Mouse (Mus musculus) embryonic facial prominence, embryonic 15.5 days (tissue): Measurements from ENCODE around the gene Gbp9. TPM values are rescaled to one million over a fixed set of nuclear protein-coding genes. Genes with fewer than 3 reads are reported as not detected.
"Not testable (repeated sequence)": the region's sequence is repeated elsewhere in the genome, so short reads cannot be mapped to it uniquely, and the experiment has no call there.

Experiments used
- ATAC-seq: fragments of 200-750 bp; cut with Nextera tagmentation; 2 replicates; pipeline ENCODE4 v1.8.0; 2017; ENCODE audit warnings: low read depth, moderate TSS enrichment; ENCODE audit not compliant: insufficient number of reproducible peaks, low FRiP score, low TSS enrichment
- H3K27ac ChIP-seq: fragments of 300-500 bp; sonication (generic); replicated peaks from 2 replicates; pipeline ENCODE4 v1.5.1; 2015; ENCODE audit warnings: mild to moderate bottlenecking, inconsistent platforms
- H3K27me3 ChIP-seq: fragments of 300-500 bp; sonication (generic); 2 replicates; pipeline ENCODE4 v1.6.1; 2015; ENCODE audit warnings: inconsistent platforms
- H3K36me3 ChIP-seq: fragments of 300-500 bp; sonication (generic); 2 replicates; pipeline ENCODE4 v1.6.1; 2015; ENCODE audit warnings: mild to moderate bottlenecking, inconsistent platforms
- H3K4me1 ChIP-seq: fragments of 300-500 bp; sonication (generic); 2 replicates; pipeline ENCODE4 v1.6.1; 2015; ENCODE audit warnings: inconsistent platforms
- H3K4me2 ChIP-seq: fragments of 300-500 bp; sonication (generic); replicated peaks from 2 replicates; pipeline ENCODE4 v1.6.1; 2015; ENCODE audit warnings: mild to moderate bottlenecking, inconsistent platforms
- H3K4me3 ChIP-seq: fragments of 300-500 bp; sonication (generic); replicated peaks from 2 replicates; pipeline ENCODE4 v1.5.1; 2015; ENCODE audit warnings: mild to moderate bottlenecking, inconsistent platforms
- H3K9ac ChIP-seq: fragments of 300-500 bp; sonication (generic); 2 replicates; pipeline ENCODE4 v1.6.1; 2015; ENCODE audit warnings: inconsistent platforms
- H3K9me3 ChIP-seq: fragments of 300-500 bp; sonication (generic); replicated peaks from 2 replicates; pipeline ENCODE4 v1.6.1; 2016; ENCODE audit warnings: inconsistent platforms
- WGBS: fragments of 180-500 bp; shearing (Covaris S2); methylation state at CpG from one replicate; pipeline ENCODE4 v1.1.7; 2015; 5-methylcytosine and 5-hydroxymethylcytosine counted together
- polyA plus RNA-seq: library from polyadenylated mRNA; unstranded; fragments of >200 nt; fragmentation: Nextera tagmentation; extraction: Ambion mirVana; gene quantifications from 2 replicates; pipeline ENCODE4 v1.2.1, GENCODE M21; 2015

The Gbp9 gene
- 2.3 and 2.8 TPM in 2 replicates for polyA plus RNA-seq

GRCm38 (mm10) chr5:105139409-105140088 is at the start of gene Gbp9, which contains the start of the genes Gbp8 and Gbp4:
Gene Gbp9 (minus strand): TSS chr5:105139539.
Gene Gbp8 (minus strand): TSS chr5:105139540.
Gene Gbp4 (minus strand): TSS chr5:105139586.
- H3K9me3 ChIP-seq, H3K4me3 ChIP-seq, H3K9ac ChIP-seq, H3K4me2 ChIP-seq, ATAC-seq, H3K4me1 ChIP-seq, H3K36me3 ChIP-seq, H3K27me3 ChIP-seq, H3K27ac ChIP-seq: not testable (repeated sequence)
- 13% methylated on average over 2 of the region's 2 CpGs for WGBS

- Histone ChIP-seq H3K27ac (no peak overlapping the region), H3K4me1 (no peaks in the 10 kb centered on the region)
- ATAC-seq = no peak
These were observed 42.1 kb upstream of the Gbp9 start for GRCm38 (mm10) chr5:105181446-105181845.

GRCm38 (mm10) chr5:105156582-105156981 is 17.2 kb upstream of the Gbp9 start:
- Histone ChIP-seq H3K27ac (no peak overlapping the region), H3K9ac (no peak overlapping the region), H3K4me3 (no peak overlapping the region), H3K9me3 (no peaks in the 10 kb centered on the region), H3K4me1 (no peaks in the 10 kb centered on the region), H3K36me3 (no peaks in the 10 kb centered on the region), H3K27me3 (no peaks in the 10 kb centered on the region), H3K4me2 (no peak overlapping the region)
- WGBS = 78% methylated on average over 5 of the region's 5 CpGs
- ATAC-seq = no peak

More at GRCm38 (mm10) chr5:105181446-105181845, 42.1 kb upstream of the Gbp9 start:
- H3K9me3 ChIP-seq = no peaks in the 10 kb centered on the region
- no peak overlapping the region for H3K4me3 ChIP-seq
- no peak overlapping the region for H3K4me2 ChIP-seq
- no peak overlapping the region for H3K9ac ChIP-seq
- no peaks in the 10 kb centered on the region for H3K36me3 ChIP-seq
- H3K27me3 ChIP-seq = no peaks in the 10 kb centered on the region

GRCm38 (mm10) chr5:105154049-105154448 is 14.7 kb upstream of the Gbp9 start:
- Histone ChIP-seq H3K4me3 (no peak overlapping the region), H3K27ac (no peak overlapping the region), H3K9ac (no peak overlapping the region), H3K36me3 (no peaks in the 10 kb centered on the region), H3K27me3 (no peaks in the 10 kb centered on the region), H3K4me2 (no peak overlapping the region), H3K4me1 (no peaks in the 10 kb centered on the region), H3K9me3 (no peaks in the 10 kb centered on the region)
- no peak for ATAC-seq

GRCm38 (mm10) chr5:105148062-105148461 is 8.7 kb upstream of the Gbp9 start:
- not testable (repeated sequence) for H3K4me1 ChIP-seq, H3K4me3 ChIP-seq, H3K9ac ChIP-seq, H3K9me3 ChIP-seq, H3K27me3 ChIP-seq, H3K27ac ChIP-seq, H3K4me2 ChIP-seq, ATAC-seq, H3K36me3 ChIP-seq
- 52% methylated on average over 2 of the region's 2 CpGs for WGBS

- no peak overlapping the region for H3K27ac ChIP-seq
- no peak overlapping the region for H3K4me3 ChIP-seq
- no peak for ATAC-seq
- no peak overlapping the region for H3K4me2 ChIP-seq
- no peaks in the 10 kb centered on the region for H3K27me3 ChIP-seq
- no peaks in the 10 kb centered on the region for H3K4me1 ChIP-seq
- no peaks in the 10 kb centered on the region for H3K36me3 ChIP-seq
- no peak overlapping the region for H3K9ac ChIP-seq
- no peaks in the 10 kb centered on the region for H3K9me3 ChIP-seq
These were observed 7.1 kb upstream of the Gbp9 start for GRCm38 (mm10) chr5:105146447-105146846.

GRCm38 (mm10) chr5:105145731-105146130 is 6.4 kb upstream of the Gbp9 start:
- whole genome bisulfite sequencing = 33% methylated on average over 3 of the region's 3 CpGs
- not testable (repeated sequence) for H3K36me3 ChIP-seq, H3K27ac ChIP-seq, H3K4me1 ChIP-seq, H3K4me3 ChIP-seq, H3K9ac ChIP-seq, H3K27me3 ChIP-seq, ATAC-seq, H3K9me3 ChIP-seq, H3K4me2 ChIP-seq

- not testable (repeated sequence) for H3K4me2 ChIP-seq, H3K27me3 ChIP-seq, H3K9ac ChIP-seq, ATAC-seq, H3K36me3 ChIP-seq, H3K4me1 ChIP-seq, H3K27ac ChIP-seq, H3K4me3 ChIP-seq, H3K9me3 ChIP-seq
- WGBS = 51% methylated on average over 2 of the region's 2 CpGs
These were observed 911 bp upstream of the Gbp9 start for GRCm38 (mm10) chr5:105140089-105140810.

- 63% methylated on average over 1 of the region's 1 CpGs for WGBS
- no peak overlapping the region for H3K9ac ChIP-seq
- H3K36me3 ChIP-seq = no peaks in the 10 kb centered on the region
- no peak overlapping the region for H3K4me3 ChIP-seq
- H3K4me1 ChIP-seq = no peaks in the 10 kb centered on the region
- H3K9me3 ChIP-seq = no peaks in the 10 kb centered on the region
- no peak overlapping the region for H3K27ac ChIP-seq
- no peak for ATAC-seq
- H3K4me2 ChIP-seq = no peak overlapping the region
- no peaks in the 10 kb centered on the region for H3K27me3 ChIP-seq
These were observed 433 bp downstream of the Gbp9 start for GRCm38 (mm10) chr5:105138906-105139305.

GRCm38 (mm10) chr5:105136706-105137304 is 2.5 kb downstream of the Gbp9 start:
- H3K9me3 ChIP-seq, H3K27ac ChIP-seq, H3K27me3 ChIP-seq, H3K4me3 ChIP-seq, H3K4me1 ChIP-seq, H3K4me2 ChIP-seq, ATAC-seq, H3K9ac ChIP-seq, H3K36me3 ChIP-seq: not testable (repeated sequence)
- WGBS = 83% methylated on average over 3 of the region's 3 CpGs

GRCm38 (mm10) chr5:105121731-105122130 is 17.6 kb downstream of the Gbp9 start:
- ATAC-seq, H3K4me3 ChIP-seq: not testable (repeated sequence)
- WGBS = 76% methylated on average over 6 of the region's 6 CpGs

More at GRCm38 (mm10) chr5:105121731-105122130, 17.6 kb downstream of the Gbp9 start:
- H3K9me3 ChIP-seq, H3K27me3 ChIP-seq, H3K36me3 ChIP-seq, H3K9ac ChIP-seq, H3K4me2 ChIP-seq, H3K4me1 ChIP-seq, H3K27ac ChIP-seq: not testable (repeated sequence)
